Mouse (Mus musculus): ENCODE results near the gene Gm7978.
"Not testable (repeated sequence)": the region's sequence is repeated elsewhere in the genome, so short reads cannot be mapped to it uniquely, and the experiment has no call there.

The Gm7978 gene

GRCm38 (mm10) chr5:95736073-95736472 lies at the start of gene Gm7978:
Gene Gm7978 (minus strand): TSS chr5:95736173.
- DNase-seq (ENCODE audit: low read depth in 2 of 2, low spot score in 2 of 2) = not testable (repeated sequence)

GRCm38 (mm10) chr5:95775690-95776089 lies 39.7 kb upstream of the Gm7978 start, which contains the start of gene E330014E10Rik:
Gene E330014E10Rik (plus strand): TSS chr5:95775990.
- not testable (repeated sequence) for DNase-seq (ENCODE audit: low read depth in 2 of 2, low spot score in 2 of 2)

- DNase-seq (ENCODE audit: low read depth in 2 of 2, low spot score in 2 of 2) = not testable (repeated sequence)
Measured at GRCm38 (mm10) chr5:95741714-95742113, 5.7 kb upstream of the Gm7978 start, which contains the start of gene Gm7982. Gene Gm7982 (plus strand): TSS chr5:95742014.
